Mouse (Mus musculus): Measurements from ENCODE around the gene Sult3a2. TPM values are rescaled to one million over a fixed set of nuclear protein-coding genes. Genes with fewer than 3 reads are reported as not detected.
"Not testable (repeated sequence)": the region's sequence is repeated elsewhere in the genome, so short reads cannot be mapped to it uniquely, and the experiment has no call there.

The Sult3a2 gene
- polyA plus RNA-seq, 1 experiment from 2014 or later: not detected

- ATAC-seq; H3K9ac ChIP-seq (ENCODE audit: low read depth, low read length); H3K4me3 ChIP-seq (ENCODE audit: low read depth, low read length); H3K27ac ChIP-seq (ENCODE audit: low read length); H3K4me1 ChIP-seq (ENCODE audit: control insufficient read depth, insufficient read depth, low read length); H3K36me3 ChIP-seq (ENCODE audit: control insufficient read depth, insufficient read depth, low read length); H3K4me2 ChIP-seq (ENCODE audit: low read length); H3K27me3 ChIP-seq (ENCODE audit: control insufficient read depth, insufficient read depth, low read depth, low read length); H3K9me3 ChIP-seq (replicated peaks; ENCODE audit: control insufficient read depth, low read length, poor library complexity, severe bottlenecking): not testable (repeated sequence)
- 97% methylated on average over 7 of the region's 7 CpGs for WGBS
Observed at GRCm38 (mm10) chr10:33735251-33735650, 51.3 kb downstream of the Sult3a2 start.

- no peak for ATAC-seq
- no peak overlapping the region for H3K9ac ChIP-seq (ENCODE audit: low read depth, low read length)
- H3K4me2 ChIP-seq (ENCODE audit: low read length): no peak overlapping the region
- H3K4me3 ChIP-seq (ENCODE audit: low read depth, low read length): no peak overlapping the region
- H3K27me3 ChIP-seq (ENCODE audit: control insufficient read depth, insufficient read depth, low read depth, low read length): no peaks in the 10 kb centered on the region
- no peaks in the 10 kb centered on the region for H3K36me3 ChIP-seq (ENCODE audit: control insufficient read depth, insufficient read depth, low read length)
- no peak overlapping the region for H3K27ac ChIP-seq (ENCODE audit: low read length)
- H3K9me3 ChIP-seq (replicated peaks; ENCODE audit: control insufficient read depth, low read length, poor library complexity, severe bottlenecking): no peaks in the 10 kb centered on the region
- H3K4me1 ChIP-seq (ENCODE audit: control insufficient read depth, insufficient read depth, low read length): no peaks in the 10 kb centered on the region
Observed at GRCm38 (mm10) chr10:33733241-33733640, 53.3 kb downstream of the Sult3a2 start.

- Histone ChIP-seq H3K9ac (ENCODE audit: low read depth, low read length) (no peak overlapping the region), H3K36me3 (ENCODE audit: control insufficient read depth, insufficient read depth, low read length) (no peaks in the 10 kb centered on the region), H3K27ac (ENCODE audit: low read length) (no peak overlapping the region), H3K4me3 (ENCODE audit: low read depth, low read length) (no peak overlapping the region), H3K9me3 (replicated peaks; ENCODE audit: control insufficient read depth, low read length, poor library complexity, severe bottlenecking) (no peaks in the 10 kb centered on the region), H3K27me3 (ENCODE audit: control insufficient read depth, insufficient read depth, low read depth, low read length) (no peaks in the 10 kb centered on the region), H3K4me1 (ENCODE audit: control insufficient read depth, insufficient read depth, low read length) (no peaks in the 10 kb centered on the region), H3K4me2 (ENCODE audit: low read length) (no peak overlapping the region)
- ATAC-seq: no peak
- WGBS: 86% methylated on average over 4 of the region's 4 CpGs
Observed at GRCm38 (mm10) chr10:33732409-33733185, 53.9 kb downstream of the Sult3a2 start.

- Histone ChIP-seq H3K27me3 (ENCODE audit: control insufficient read depth, insufficient read depth, low read depth, low read length) (no peaks in the 10 kb centered on the region), H3K27ac (ENCODE audit: low read length) (no peak overlapping the region), H3K4me3 (ENCODE audit: low read depth, low read length) (no peak overlapping the region), H3K9me3 (replicated peaks; ENCODE audit: control insufficient read depth, low read length, poor library complexity, severe bottlenecking) (no peaks in the 10 kb centered on the region), H3K36me3 (ENCODE audit: control insufficient read depth, insufficient read depth, low read length) (no peaks in the 10 kb centered on the region), H3K4me1 (ENCODE audit: control insufficient read depth, insufficient read depth, low read length) (no peaks in the 10 kb centered on the region), H3K9ac (ENCODE audit: low read depth, low read length) (no peak overlapping the region), H3K4me2 (ENCODE audit: low read length) (no peak overlapping the region)
- no peak for ATAC-seq
- WGBS: 38% methylated on average over 6 of the region's 6 CpGs
Observed at GRCm38 (mm10) chr10:33723764-33724163, 62.7 kb downstream of the Sult3a2 start.

- no peaks in the 10 kb centered on the region for H3K27me3 ChIP-seq (ENCODE audit: control insufficient read depth, insufficient read depth, low read depth, low read length)
- 65% methylated on average over 4 of the region's 4 CpGs for WGBS
Observed at GRCm38 (mm10) chr10:33721827-33722438, 64.6 kb downstream of the Sult3a2 start.

More at GRCm38 (mm10) chr10:33721827-33722438, 64.6 kb downstream of the Sult3a2 start:
- no peaks in the 10 kb centered on the region for H3K36me3 ChIP-seq (ENCODE audit: control insufficient read depth, insufficient read depth, low read length)
- H3K4me3 ChIP-seq (ENCODE audit: low read depth, low read length): no peak overlapping the region
- no peak overlapping the region for H3K27ac ChIP-seq (ENCODE audit: low read length)
- H3K4me2 ChIP-seq (ENCODE audit: low read length): no peak overlapping the region
- no peaks in the 10 kb centered on the region for H3K9me3 ChIP-seq (replicated peaks; ENCODE audit: control insufficient read depth, low read length, poor library complexity, severe bottlenecking)
- H3K9ac ChIP-seq (ENCODE audit: low read depth, low read length): no peak overlapping the region
- H3K4me1 ChIP-seq (ENCODE audit: control insufficient read depth, insufficient read depth, low read length): no peaks in the 10 kb centered on the region
- no peak for ATAC-seq

Other genes starting within 250 kb of the Sult3a2 start
- gene Clvs2, start 161.9 kb downstream of the Sult3a2 start, polyA plus RNA-seq (2015; fragmentation: Nextera tagmentation; extraction: Ambion mirVana): 25.1 and 26.9 TPM in 2 replicates
- gene Sult3a1, start 71.0 kb upstream of the Sult3a2 start, polyA plus RNA-seq (2015; fragmentation: Nextera tagmentation; extraction: Ambion mirVana): not detected in 2 replicates
- gene Rsph4a, start 118.4 kb upstream of the Sult3a2 start, polyA plus RNA-seq (2015; fragmentation: Nextera tagmentation; extraction: Ambion mirVana): 1.4 and 2.1 TPM in 2 replicates
- gene Zup1, start 164.6 kb upstream of the Sult3a2 start, polyA plus RNA-seq (2015; fragmentation: Nextera tagmentation; extraction: Ambion mirVana): 18.8 and 23.1 TPM in 2 replicates
- 118 and 125 TPM in 2 replicates for gene Rwdd1, start 232.9 kb upstream of the Sult3a2 start, polyA plus RNA-seq (2015; fragmentation: Nextera tagmentation; extraction: Ambion mirVana)